Mouse (Mus musculus) ES-Bruce4 (cell line): ENCODE results near the gene Cdhr4. TPM values are rescaled to one million over a fixed set of nuclear protein-coding genes. Genes with fewer than 3 reads are reported as not detected.

Experiments used
- H3K27ac ChIP-seq: 2 replicates; pipeline ENCODE4 v1.5.1; 2012; ENCODE audit warnings: low read length, inconsistent platforms; ENCODE audit not compliant: insufficient read depth
- H3K27me3 ChIP-seq: 2 replicates; pipeline ENCODE4 v1.6.1; 2012; ENCODE audit warnings: mild to moderate bottlenecking, low read length, inconsistent platforms; ENCODE audit not compliant: control insufficient read depth, poor library complexity, insufficient read depth, severe bottlenecking
- H3K36me3 ChIP-seq: 2 replicates; pipeline ENCODE4 v1.6.1; 2012; ENCODE audit warnings: inconsistent platforms, mild to moderate bottlenecking, low read length, moderate library complexity; ENCODE audit not compliant: control insufficient read depth, poor library complexity, insufficient read depth, severe bottlenecking
- H3K4me1 ChIP-seq: one replicate; pipeline ENCODE4 v1.8.1; 2011; ENCODE audit warnings: low read length; ENCODE audit not compliant: control insufficient read depth, insufficient read depth
- H3K4me3 ChIP-seq: 2 replicates; pipeline ENCODE4 v1.5.1; 2011; ENCODE audit warnings: low read depth, mild to moderate bottlenecking, low read length
- H3K9ac ChIP-seq: 2 replicates; pipeline ENCODE4 v1.6.1; 2012; ENCODE audit warnings: low read depth, mild to moderate bottlenecking, inconsistent platforms; ENCODE audit not compliant: poor library complexity, severe bottlenecking
- H3K9me3 ChIP-seq: replicated peaks from 2 replicates; pipeline ENCODE4 v1.6.1; 2012; ENCODE audit warnings: mild to moderate bottlenecking, low read length, inconsistent platforms; ENCODE audit not compliant: control insufficient read depth, poor library complexity, insufficient read depth, severe bottlenecking
- CTCF ChIP-seq: IDR thresholded peaks from one replicate; pipeline ENCODE4 v1.8.1; 2011; ENCODE audit warnings: low read depth, low read length
- EP300 ChIP-seq: IDR thresholded peaks from 2 replicates; pipeline ENCODE4 v1.6.1; 2011; ENCODE audit warnings: low read depth, low read length; ENCODE audit not compliant: insufficient read depth
- POLR2A ChIP-seq: IDR thresholded peaks from one replicate; pipeline ENCODE4 v1.8.1; 2011; ENCODE audit warnings: low read length; ENCODE audit not compliant: insufficient read depth
- polyA plus RNA-seq: library from polyadenylated mRNA; stranded (reverse); fragments of >200 nt; gene quantifications from 2 replicates; pipeline ENCODE4 v1.2.4, GENCODE M21; 2011; ENCODE audit warnings: low read depth; ENCODE audit not compliant: missing spikeins, insufficient read depth, insufficient read length

The Cdhr4 gene
- polyA plus RNA-seq, 1 experiment: not detected

GRCm38 (mm10) chr9:107970311-107970710 lies 22.0 kb upstream of the Cdhr4 start:
- H3K27ac ChIP-seq: no peak overlapping the region
- no peaks in the 10 kb centered on the region for H3K36me3 ChIP-seq
- no peak overlapping the region for H3K9ac ChIP-seq
- TF ChIP-seq EP300 (no peak), CTCF (no peak), POLR2A (no peak)
- no peak overlapping the region for H3K4me3 ChIP-seq
- no peaks in the 10 kb centered on the region for H3K27me3 ChIP-seq
- H3K4me1 ChIP-seq: no peaks in the 10 kb centered on the region
- H3K9me3 ChIP-seq: no peaks in the 10 kb centered on the region

- no peaks in the 10 kb centered on the region for H3K27me3 ChIP-seq
- no peak overlapping the region for H3K4me3 ChIP-seq
- H3K9ac ChIP-seq: no peak overlapping the region
- no peaks in the 10 kb centered on the region for H3K4me1 ChIP-seq
- no peaks in the 10 kb centered on the region for H3K36me3 ChIP-seq
- no peak for TF ChIP-seq POLR2A
- TF ChIP-seq CTCF: no peak
- no peak for TF ChIP-seq EP300
- H3K27ac ChIP-seq: no peak overlapping the region
- no peaks in the 10 kb centered on the region for H3K9me3 ChIP-seq
Measured at GRCm38 (mm10) chr9:107971690-107972541, 20.4 kb upstream of the Cdhr4 start.

GRCm38 (mm10) chr9:107974491-107975171 lies 17.7 kb upstream of the Cdhr4 start:
- TF ChIP-seq POLR2A (no peak), EP300 (no peak), CTCF (no peak)
- Histone ChIP-seq H3K27ac (no peak overlapping the region), H3K27me3 (no peaks in the 10 kb centered on the region), H3K9me3 (no peaks in the 10 kb centered on the region), H3K9ac (no peak overlapping the region), H3K4me3 (no peak overlapping the region), H3K36me3 (no peaks in the 10 kb centered on the region), H3K4me1 (no peaks in the 10 kb centered on the region)

GRCm38 (mm10) chr9:107975399-107976386 lies 16.6 kb upstream of the Cdhr4 start, which contains the start of gene Uba7:
Gene Uba7, plus strand, starts transcription at chr9:107975505.
- Histone ChIP-seq H3K9ac (no peak within 1 kb of the TSS), H3K27me3 (no peaks in the 10 kb centered on the region), H3K36me3 (no peaks in the 10 kb centered on the region), H3K4me1 (no peaks in the 10 kb centered on the region), H3K9me3 (no peaks in the 10 kb centered on the region), H3K4me3 (no peak within 1 kb of the TSS), H3K27ac (no peak within 1 kb of the TSS)
- no peak for TF ChIP-seq EP300
- no peak for TF ChIP-seq POLR2A
- no peak for TF ChIP-seq CTCF

GRCm38 (mm10) chr9:107978815-107979214 lies 13.5 kb upstream of the Cdhr4 start:
- Histone ChIP-seq H3K9ac (no peak overlapping the region), H3K4me1 (no peaks in the 10 kb centered on the region), H3K36me3 (no peaks in the 10 kb centered on the region), H3K4me3 (no peak overlapping the region), H3K27me3 (no peaks in the 10 kb centered on the region), H3K9me3 (no peaks in the 10 kb centered on the region), H3K27ac (no peak overlapping the region)
- TF ChIP-seq POLR2A (no peak), CTCF (no peak), EP300 (no peak)
